Mouse (Mus musculus) hindbrain, postnatal 0 days (tissue): ENCODE measurements around the gene Jup. TPM values are rescaled to one million over a fixed set of nuclear protein-coding genes. Genes with fewer than 3 reads are reported as not detected.
"Not testable (repeated sequence)": the region's sequence is repeated elsewhere in the genome, so short reads cannot be mapped to it uniquely, and the experiment has no call there.

Experiments
- ATAC-seq: fragments of 200-750 bp; cut with Nextera tagmentation; 2 replicates; pipeline ENCODE4 v1.8.0; 2017; ENCODE audit warnings: mild to moderate bottlenecking, moderate TSS enrichment, moderate library complexity
- DNase-seq: peaks from one replicate; pipeline ENCODE4 v3.0.0-alpha.2; 2015; ENCODE audit warnings: low spot score
- H3K27ac ChIP-seq: fragments of 300-500 bp; sonication (generic); 2 replicates; pipeline ENCODE4 v1.5.1; 2014; ENCODE audit warnings: mild to moderate bottlenecking
- H3K27me3 ChIP-seq: fragments of 300-500 bp; sonication (generic); 2 replicates; pipeline ENCODE4 v1.6.1; 2014; ENCODE audit warnings: low read length, mixed read lengths; ENCODE audit not compliant: insufficient read depth
- H3K36me3 ChIP-seq: fragments of 300-500 bp; sonication (generic); 2 replicates; pipeline ENCODE4 v1.6.1; 2014; ENCODE audit warnings: low read length, mixed read lengths; ENCODE audit not compliant: insufficient read depth
- H3K4me1 ChIP-seq: fragments of 300-500 bp; sonication (generic); 2 replicates; pipeline ENCODE4 v1.6.1; 2014; ENCODE audit warnings: antibody characterized with exemption, low read length, mixed read lengths; ENCODE audit not compliant: insufficient read depth
- H3K4me2 ChIP-seq: fragments of 300-500 bp; sonication (generic); 2 replicates; pipeline ENCODE4 v1.6.1; 2014; ENCODE audit warnings: low read depth, mild to moderate bottlenecking, low read length, moderate library complexity, mixed read lengths
- H3K4me3 ChIP-seq: fragments of 300-500 bp; sonication (generic); 2 replicates; pipeline ENCODE4 v1.5.1; 2014; ENCODE audit warnings: low read length
- H3K9ac ChIP-seq: fragments of 300-500 bp; sonication (generic); replicated peaks from 2 replicates; pipeline ENCODE4 v1.6.1; 2014; ENCODE audit warnings: mild to moderate bottlenecking, low read length, moderate library complexity, mixed read lengths
- H3K9me3 ChIP-seq: fragments of 300-500 bp; sonication (generic); 2 replicates; pipeline ENCODE4 v1.6.1; 2016; ENCODE audit warnings: low read length, mixed read lengths
- CTCF ChIP-seq: IDR thresholded peaks from 2 replicates; pipeline ENCODE4 v1.5.1; 2016; ENCODE audit warnings: antibody characterized with exemption, control low read depth, low read depth
- WGBS: fragments of 180-500 bp; shearing (Covaris S2); extraction: QIAGEN DNeasy Blood & Tissue Kit; methylation state at CpG from one replicate; pipeline ENCODE4 v1.1.7; 2014; 5-methylcytosine and 5-hydroxymethylcytosine counted together
- polyA plus RNA-seq: library from polyadenylated mRNA; unstranded; fragments of >200 nt; fragmentation: Nextera tagmentation; extraction: Ambion mirVana; gene quantifications from 2 replicates; pipeline ENCODE4 v1.2.1, GENCODE M21; 2015
- total RNA-seq: library from RNA; depleted of rRNA; stranded (reverse); fragments of >200 nt; gene quantifications from 2 replicates; pipeline ENCODE4 v1.2.3, GENCODE M21; 2014

Gene Jup
- total and polyA plus RNA-seq, 2 experiments from 2014 or later = 49.8 to 119 TPM

DNA sequence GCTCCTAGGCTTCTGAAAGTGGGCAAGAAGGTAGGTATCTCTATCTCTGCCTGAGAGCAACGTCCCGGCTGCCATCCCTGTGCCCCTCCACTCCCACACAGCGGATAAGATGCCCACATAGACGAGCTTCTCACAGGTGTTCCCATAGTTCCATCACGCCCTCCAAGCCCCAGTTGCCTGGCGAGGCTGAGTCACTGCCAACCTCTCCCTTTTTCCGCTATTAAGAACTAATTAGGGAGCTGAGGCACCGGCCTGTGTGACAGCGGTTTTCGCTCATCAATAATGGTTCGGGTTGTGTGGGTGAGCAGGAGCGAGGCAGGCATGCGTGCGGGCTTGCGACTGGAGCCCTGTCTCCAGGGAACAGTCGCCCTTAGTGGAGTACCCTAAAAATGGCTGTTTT is 67.3 kb downstream of the Jup start:
- H3K27ac ChIP-seq = no peak overlapping the region
- ATAC-seq = no peak
- peaks cover 12% of the 10 kb centered on the region for H3K4me1 ChIP-seq
- no peaks in the 10 kb centered on the region for H3K36me3 ChIP-seq
- WGBS = 30% methylated on average over 16 of the region's 16 CpGs
- no peak overlapping the region for H3K9ac ChIP-seq
- no peak overlapping the region for H3K4me3 ChIP-seq
- DNase-seq = peak; percentile 33
- no peaks in the 10 kb centered on the region for H3K27me3 ChIP-seq
- no peak for TF ChIP-seq CTCF
- H3K4me2 ChIP-seq = no peak overlapping the region
- H3K9me3 ChIP-seq = no peaks in the 10 kb centered on the region

GRCm38 (mm10) chr11:100327761-100328160 is 69.8 kb downstream of the Jup start:
- H3K9me3 ChIP-seq = no peaks in the 10 kb centered on the region
- H3K36me3 ChIP-seq = no peaks in the 10 kb centered on the region
- H3K4me2 ChIP-seq = no peak overlapping the region
- H3K9ac ChIP-seq = no peak overlapping the region
- 79% methylated on average over 6 of the region's 6 CpGs for WGBS
- H3K4me1 ChIP-seq = peaks cover 5% of the 10 kb centered on the region; the same call in 1 of the 2 replicates
- DNase-seq (no peak), ATAC-seq (no peak)
- TF ChIP-seq CTCF = no peak
- no peak overlapping the region for H3K4me3 ChIP-seq
- no peaks in the 10 kb centered on the region for H3K27me3 ChIP-seq
- no peak overlapping the region for H3K27ac ChIP-seq

- Histone ChIP-seq H3K4me3 (no peak overlapping the region), H3K4me1 (peaks cover under 1% of the 10 kb centered on the region; the same call in 1 of the 2 replicates), H3K27ac (no peak overlapping the region), H3K36me3 (peaks cover 1% of the 10 kb centered on the region; the same call in 1 of the 2 replicates), H3K9me3 (no peaks in the 10 kb centered on the region), H3K9ac (no peak overlapping the region), H3K27me3 (no peaks in the 10 kb centered on the region), H3K4me2 (no peak overlapping the region)
- DNase-seq (peak; percentile 34), ATAC-seq (no peak)
- WGBS = 29% methylated on average over 11 of the region's 11 CpGs
- no peak for TF ChIP-seq CTCF
These were observed 70.2 kb downstream of the Jup start for GRCm38 (mm10) chr11:100327316-100327715.

- H3K27ac ChIP-seq = no peak overlapping the region
- DNase-seq (no peak), ATAC-seq (no peak)
- no peaks in the 10 kb centered on the region; the same call in 1 of the 2 replicates for H3K4me1 ChIP-seq
- no peak for TF ChIP-seq CTCF
- peaks cover 9% of the 10 kb centered on the region; the same call in 1 of the 2 replicates for H3K36me3 ChIP-seq
- H3K4me2 ChIP-seq = no peak overlapping the region
- no peak overlapping the region for H3K9ac ChIP-seq
- H3K27me3 ChIP-seq = no peaks in the 10 kb centered on the region
- no peaks in the 10 kb centered on the region for H3K9me3 ChIP-seq
- WGBS = 35% methylated on average over 11 of the region's 11 CpGs
- no peak overlapping the region for H3K4me3 ChIP-seq
These were observed 72.4 kb downstream of the Jup start for GRCm38 (mm10) chr11:100325062-100325629.

DNA sequence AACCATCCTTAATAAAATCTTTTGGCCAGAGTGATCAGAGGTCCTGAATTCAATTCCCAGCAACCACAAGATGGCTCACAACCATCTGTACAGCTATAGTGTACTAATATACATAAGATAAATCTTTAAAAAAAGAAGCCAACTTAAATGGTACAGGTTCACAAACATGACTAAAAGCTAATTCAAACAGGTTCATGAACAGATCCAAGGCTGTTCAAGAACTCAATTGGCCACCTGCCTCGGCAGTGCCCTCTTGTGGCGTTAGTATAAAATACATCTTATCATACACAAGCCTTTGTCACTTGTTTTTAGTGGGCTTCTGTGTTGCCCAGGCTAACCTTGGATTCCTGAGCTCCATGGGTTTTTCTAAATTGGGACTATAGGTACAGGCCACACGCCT is 74.0 kb downstream of the Jup start:
- Histone ChIP-seq H3K36me3 (peaks cover 9% of the 10 kb centered on the region; the same call in 1 of the 2 replicates), H3K4me2 (no peak overlapping the region), H3K27ac (no peak overlapping the region), H3K27me3 (no peaks in the 10 kb centered on the region), H3K4me3 (no peak overlapping the region), H3K4me1 (no peaks in the 10 kb centered on the region), H3K9me3 (no peaks in the 10 kb centered on the region), H3K9ac (no peak overlapping the region)
- peak; percentile 81 for TF ChIP-seq CTCF
- ATAC-seq (no peak), DNase-seq (peak; percentile 79)
- 14% methylated on average over 3 of the region's 3 CpGs for WGBS

GRCm38 (mm10) chr11:100322591-100323258 is 74.8 kb downstream of the Jup start:
- WGBS = 68% methylated on average over 3 of the region's 3 CpGs
- H3K4me2 ChIP-seq = no peak overlapping the region
- H3K9me3 ChIP-seq = no peaks in the 10 kb centered on the region
- TF ChIP-seq CTCF = no peak
- no peaks in the 10 kb centered on the region for H3K4me1 ChIP-seq
- ATAC-seq = no peak
- no peak for DNase-seq
- no peak overlapping the region for H3K27ac ChIP-seq
- no peak overlapping the region for H3K9ac ChIP-seq
- no peak overlapping the region for H3K4me3 ChIP-seq
- no peaks in the 10 kb centered on the region for H3K27me3 ChIP-seq
- peaks cover 9% of the 10 kb centered on the region; the same call in 1 of the 2 replicates for H3K36me3 ChIP-seq

DNA sequence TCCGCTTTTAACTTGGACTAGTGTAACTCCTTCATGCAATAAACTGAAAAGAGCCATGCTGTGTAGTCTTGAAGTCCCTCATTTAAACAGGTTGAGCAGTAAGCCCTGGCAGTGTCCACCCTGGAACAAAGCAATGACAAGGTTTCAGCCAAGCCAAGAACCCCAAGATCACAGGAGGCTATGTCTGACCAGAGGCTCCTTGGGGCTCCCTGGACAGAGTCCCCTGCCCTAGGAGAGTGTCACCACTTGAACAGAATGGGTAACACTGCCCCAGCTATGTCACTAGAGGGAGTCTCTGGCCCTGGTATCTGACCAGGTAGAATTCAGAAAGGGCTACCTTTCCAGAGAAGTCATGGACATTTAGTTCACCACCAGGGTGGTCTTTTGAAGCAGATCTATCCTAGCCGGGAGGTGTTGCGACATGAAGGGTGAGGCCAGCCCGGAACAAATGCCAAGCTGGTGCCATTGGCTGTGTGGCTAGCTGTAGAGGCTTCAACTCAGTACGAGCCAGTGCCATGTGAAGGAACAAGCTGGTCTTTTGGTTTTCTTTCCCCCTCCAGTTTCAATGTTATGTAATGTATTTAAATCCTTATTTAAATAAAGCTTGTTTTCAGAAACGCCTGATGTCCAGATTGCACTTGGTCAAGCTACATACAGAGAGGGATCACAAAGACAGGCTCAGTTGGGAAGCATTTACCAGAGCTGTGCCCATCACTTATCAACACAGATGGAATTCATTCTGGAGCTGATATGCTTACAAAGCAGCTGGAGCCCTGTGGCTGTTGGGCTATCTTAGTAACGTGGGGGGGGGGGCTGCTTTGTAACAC is 75.9 kb downstream of the Jup start:
- H3K4me2 ChIP-seq = 0 out of 2 replicates have a peak overlapping the region, but pooled peaks have one; percentile 77

GRCm38 (mm10) chr11:100320701-100321410 is 76.7 kb downstream of the Jup start:
- peak overlapping the region; percentile 78 for H3K4me3 ChIP-seq
- not testable (repeated sequence) for DNase-seq, H3K27me3 ChIP-seq, H3K4me1 ChIP-seq, H3K36me3 ChIP-seq, ATAC-seq, H3K9me3 ChIP-seq
- H3K27ac ChIP-seq = peak overlapping the region; percentile 99; the same call in 1 of the 2 replicates
- WGBS = 19% methylated on average over 11 of the region's 11 CpGs
- peak overlapping the region; percentile 77 for H3K4me2 ChIP-seq
- H3K9ac ChIP-seq = peak overlapping the region; percentile 96

More for the DNA sequence above, 75.9 kb downstream of the Jup start:
- H3K4me3 ChIP-seq, H3K4me1 ChIP-seq, DNase-seq, ATAC-seq, H3K27ac ChIP-seq, H3K27me3 ChIP-seq, H3K9ac ChIP-seq, H3K36me3 ChIP-seq, H3K9me3 ChIP-seq: not testable (repeated sequence)
- 73% methylated on average over 7 of the region's 7 CpGs for WGBS
